Mouse (Mus musculus): ENCODE data around the gene Gfy.
A peak's percentile ranks its signal among the peaks of the same experiment; 100 is the strongest.

Gfy gene

GRCm38 (mm10) chr7:45179469-45179868 lies at the start of gene Gfy:
Gene Gfy (minus strand): TSS chr7:45179569.
- no peak for DNase-seq

- no peak for DNase-seq
Observed at GRCm38 (mm10) chr7:45229046-45229445, 49.7 kb upstream of the Gfy start.

GRCm38 (mm10) chr7:45228548-45228947 lies 49.2 kb upstream of the Gfy start:
- no peak for DNase-seq

- DNase-seq: no peak
Observed at GRCm38 (mm10) chr7:45226421-45226820, 47.1 kb upstream of the Gfy start.

GRCm38 (mm10) chr7:45224826-45225225 lies 45.5 kb upstream of the Gfy start:
- DNase-seq: no peak

GRCm38 (mm10) chr7:45221680-45222079 lies 42.3 kb upstream of the Gfy start:
- no peak for DNase-seq

- no peak for DNase-seq
Observed at GRCm38 (mm10) chr7:45216442-45217183, 37.2 kb upstream of the Gfy start.

- no peak for DNase-seq
Observed at GRCm38 (mm10) chr7:45215673-45216441, 36.5 kb upstream of the Gfy start, which contains the start of gene Tead2. Gene Tead2 (plus strand): TSS chr7:45215753.

GRCm38 (mm10) chr7:45213708-45214107 lies 34.3 kb upstream of the Gfy start:
- no peak for DNase-seq

GRCm38 (mm10) chr7:45212356-45212755 lies 33.0 kb upstream of the Gfy start:
- DNase-seq: no peak

GRCm38 (mm10) chr7:45211851-45212251 lies 32.5 kb upstream of the Gfy start, which contains the start of gene Dkkl1:
Gene Dkkl1 (minus strand): TSS chr7:45212147.
- no peak for DNase-seq

- no peak for DNase-seq
Observed at GRCm38 (mm10) chr7:45211070-45211469, 31.7 kb upstream of the Gfy start.

GRCm38 (mm10) chr7:45208260-45208659 lies 28.9 kb upstream of the Gfy start:
- no peak for DNase-seq

- DNase-seq: peak; percentile 94
Observed at GRCm38 (mm10) chr7:45204380-45205143, 25.2 kb upstream of the Gfy start, which contains the start of gene Ccdc155. Gene Ccdc155 (minus strand): TSS chr7:45204892.

GRCm38 (mm10) chr7:45202654-45203053 lies 23.3 kb upstream of the Gfy start:
- DNase-seq: no peak

GRCm38 (mm10) chr7:45198961-45199360 lies 19.6 kb upstream of the Gfy start:
- no peak for DNase-seq

GRCm38 (mm10) chr7:45198435-45198834 lies 19.1 kb upstream of the Gfy start:
- peak; percentile 28 for DNase-seq

- no peak for DNase-seq
Observed at GRCm38 (mm10) chr7:45196994-45197393, 17.6 kb upstream of the Gfy start.

- DNase-seq: no peak
Observed at GRCm38 (mm10) chr7:45196176-45196535, 16.8 kb upstream of the Gfy start.

GRCm38 (mm10) chr7:45195341-45196175 lies 16.2 kb upstream of the Gfy start:
- DNase-seq: no peak

- no peak for DNase-seq
Observed at GRCm38 (mm10) chr7:45193871-45194785, 14.8 kb upstream of the Gfy start.

All from thymus, postnatal 25 days (tissue).